Mouse (Mus musculus) forebrain, embryonic 13.5 days (tissue): Measurements from ENCODE around the gene Theg. TPM values are rescaled to one million over a fixed set of nuclear protein-coding genes. Genes with fewer than 3 reads are reported as not detected.

Experiments
- ATAC-seq: fragments of 200-750 bp; cut with Nextera tagmentation; 2 replicates; pipeline ENCODE4 v1.8.0; 2017
- H3K27ac ChIP-seq: fragments of 300-500 bp; sonication (generic); 2 replicates; pipeline ENCODE4 v1.5.1; 2015; ENCODE audit warnings: inconsistent platforms, mild to moderate bottlenecking, moderate library complexity
- H3K27me3 ChIP-seq: fragments of 300-500 bp; sonication (generic); 2 replicates; pipeline ENCODE4 v1.6.1; 2015; ENCODE audit warnings: mild to moderate bottlenecking, inconsistent platforms
- H3K36me3 ChIP-seq: fragments of 300-500 bp; sonication (generic); 2 replicates; pipeline ENCODE4 v1.6.1; 2015; ENCODE audit warnings: mild to moderate bottlenecking, inconsistent platforms; ENCODE audit not compliant: poor library complexity, severe bottlenecking
- H3K4me1 ChIP-seq: fragments of 300-500 bp; sonication (generic); 2 replicates; pipeline ENCODE4 v1.6.1; 2015; ENCODE audit warnings: inconsistent platforms
- H3K4me2 ChIP-seq: fragments of 300-500 bp; sonication (generic); 2 replicates; pipeline ENCODE4 v1.6.1; 2015; ENCODE audit warnings: inconsistent platforms, mild to moderate bottlenecking, moderate library complexity
- H3K4me3 ChIP-seq: fragments of 300-500 bp; sonication (generic); 2 replicates; pipeline ENCODE4 v1.5.1; 2015; ENCODE audit warnings: mild to moderate bottlenecking, inconsistent platforms
- H3K9ac ChIP-seq: fragments of 300-500 bp; sonication (generic); 2 replicates; pipeline ENCODE4 v1.6.1; 2015; ENCODE audit warnings: mild to moderate bottlenecking, inconsistent platforms
- H3K9me3 ChIP-seq: fragments of 300-500 bp; sonication (generic); replicated peaks from 2 replicates; pipeline ENCODE4 v1.6.1; 2016; ENCODE audit warnings: inconsistent platforms
- WGBS: fragments of 180-500 bp; shearing (Covaris S2); methylation state at CpG from one replicate; pipeline ENCODE4 v1.1.7; 2015; 5-methylcytosine and 5-hydroxymethylcytosine counted together
- polyA plus RNA-seq: library from polyadenylated mRNA; unstranded; fragments of >200 nt; fragmentation: Nextera tagmentation; extraction: Ambion mirVana; gene quantifications from 2 replicates; pipeline ENCODE4 v1.2.1, GENCODE M21; 2015

The Theg gene
- polyA plus RNA-seq, 1 experiment from 2014 or later: not detected

DNA sequence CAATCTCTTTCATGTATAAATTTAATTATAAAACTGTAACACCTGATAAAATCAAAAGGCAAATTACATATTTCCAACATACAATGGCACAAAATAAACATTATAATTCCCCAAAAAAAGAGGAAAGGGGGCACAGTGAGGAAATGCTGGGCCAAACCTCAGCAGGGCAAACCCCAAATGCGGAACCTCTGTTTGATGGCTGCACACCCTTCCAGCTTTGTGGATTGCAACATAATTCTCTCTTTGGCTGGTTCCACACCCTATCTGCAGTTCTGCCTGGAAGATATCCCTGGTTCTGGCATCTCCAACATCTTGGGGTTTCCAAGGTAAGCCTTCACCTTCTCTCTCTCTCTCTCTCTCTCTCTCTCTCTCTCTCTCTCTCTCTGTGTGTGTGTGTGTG, 3.6 kb upstream of the Theg start:
- Histone ChIP-seq H3K36me3 (no peaks in the 10 kb centered on the region), H3K4me1 (no peaks in the 10 kb centered on the region), H3K27me3 (peaks cover 13% of the 10 kb centered on the region), H3K27ac (no peak overlapping the region), H3K9me3 (no peaks in the 10 kb centered on the region), H3K9ac (no peak overlapping the region), H3K4me2 (no peak overlapping the region), H3K4me3 (no peak overlapping the region)
- 93% methylated on average over 1 of the region's 1 CpGs for WGBS
- no peak for ATAC-seq

- no peaks in the 10 kb centered on the region for H3K4me1 ChIP-seq
- no peak overlapping the region for H3K4me3 ChIP-seq
- H3K9me3 ChIP-seq: no peaks in the 10 kb centered on the region
- no peak overlapping the region for H3K27ac ChIP-seq
- no peak for ATAC-seq
- no peaks in the 10 kb centered on the region for H3K27me3 ChIP-seq
- no peaks in the 10 kb centered on the region for H3K36me3 ChIP-seq
- 72% methylated on average over 4 of the region's 4 CpGs for WGBS
- H3K9ac ChIP-seq: no peak overlapping the region
- H3K4me2 ChIP-seq: no peak overlapping the region
Observed at GRCm38 (mm10) chr10:79587752-79588126, 608 bp upstream of the Theg start.

DNA sequence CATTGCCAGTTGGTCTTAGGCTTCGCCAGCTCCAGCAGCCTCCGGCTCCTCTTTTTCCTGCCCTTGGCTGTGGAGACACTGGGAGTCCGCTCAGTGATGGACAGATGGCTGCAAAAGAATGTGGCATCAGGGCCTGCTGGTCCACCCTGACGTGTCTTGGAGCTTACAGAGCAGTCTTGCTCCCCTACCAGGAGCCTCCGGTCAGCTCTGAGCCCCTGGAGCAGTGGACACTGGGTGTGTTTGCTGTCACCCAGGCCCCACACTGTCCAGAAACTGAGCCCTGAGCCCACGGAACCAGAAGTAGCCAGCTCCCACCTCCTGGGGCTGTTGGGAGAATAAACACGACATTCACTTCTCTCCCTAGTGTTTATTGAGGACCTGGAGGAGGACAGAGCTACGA, 888 bp downstream of the Theg start:
- Histone ChIP-seq H3K9me3 (no peaks in the 10 kb centered on the region), H3K36me3 (no peaks in the 10 kb centered on the region), H3K27ac (no peak overlapping the region), H3K4me2 (no peak overlapping the region), H3K4me1 (no peaks in the 10 kb centered on the region), H3K4me3 (no peak overlapping the region), H3K9ac (no peak overlapping the region), H3K27me3 (no peaks in the 10 kb centered on the region)
- ATAC-seq: no peak
- 81% methylated on average over 8 of the region's 8 CpGs for WGBS

- no peaks in the 10 kb centered on the region for H3K27me3 ChIP-seq
- H3K4me1 ChIP-seq: no peaks in the 10 kb centered on the region
- H3K27ac ChIP-seq: no peak overlapping the region
- ATAC-seq: no peak
- H3K9ac ChIP-seq: no peak overlapping the region
- no peak overlapping the region for H3K4me2 ChIP-seq
- no peaks in the 10 kb centered on the region for H3K36me3 ChIP-seq
- H3K4me3 ChIP-seq: no peak overlapping the region
- H3K9me3 ChIP-seq: no peaks in the 10 kb centered on the region
- WGBS: 89% methylated on average over 5 of the region's 5 CpGs
Observed at GRCm38 (mm10) chr10:79585723-79586122, 1.4 kb downstream of the Theg start.

DNA sequence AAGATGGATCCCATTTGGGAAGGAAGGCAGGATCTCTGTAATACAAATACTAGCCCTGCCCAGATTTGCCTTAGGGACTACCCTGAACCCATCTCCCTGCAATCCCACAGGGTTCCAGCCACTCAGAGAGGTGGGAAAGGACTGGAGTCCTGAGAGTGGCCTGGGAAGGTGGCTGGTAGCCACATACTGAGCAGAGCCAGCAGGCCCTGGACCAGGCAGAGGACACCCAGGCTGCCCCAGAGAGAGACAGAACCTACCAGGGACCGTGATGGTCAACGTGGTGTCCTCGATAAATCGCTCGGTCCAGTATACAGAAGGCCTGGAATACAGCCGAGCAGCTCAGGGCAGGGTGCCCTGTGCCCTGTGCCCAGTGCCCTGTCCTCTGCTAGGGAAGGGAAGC, 2.0 kb downstream of the Theg start:
- H3K27ac ChIP-seq: no peak overlapping the region
- H3K4me2 ChIP-seq: no peak overlapping the region
- no peak overlapping the region for H3K9ac ChIP-seq
- H3K9me3 ChIP-seq: no peaks in the 10 kb centered on the region
- WGBS: 93% methylated on average over 6 of the region's 6 CpGs
- no peaks in the 10 kb centered on the region for H3K36me3 ChIP-seq
- no peak overlapping the region for H3K4me3 ChIP-seq
- no peaks in the 10 kb centered on the region for H3K27me3 ChIP-seq
- ATAC-seq: no peak
- H3K4me1 ChIP-seq: no peaks in the 10 kb centered on the region

DNA sequence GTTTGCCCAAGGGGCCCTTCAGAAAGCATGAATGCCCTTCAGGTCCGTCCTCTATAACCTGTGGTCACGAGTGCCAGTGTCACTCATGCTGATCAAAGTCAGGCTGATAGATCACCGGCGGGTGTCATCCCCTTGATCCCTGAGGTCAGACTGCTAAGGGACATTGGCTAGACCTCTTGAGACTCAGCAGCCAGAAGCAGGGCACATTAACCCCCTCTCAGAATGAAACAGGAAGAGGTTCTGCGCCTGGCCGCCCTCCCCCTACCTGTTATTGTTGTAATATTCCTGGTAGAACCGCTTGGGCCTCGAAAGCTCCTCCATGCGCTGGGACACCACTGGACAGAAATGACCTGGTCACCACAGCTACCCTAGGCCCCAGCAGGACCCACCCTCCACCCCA, 2.7 kb downstream of the Theg start:
- ATAC-seq: no peak
- Histone ChIP-seq H3K27me3 (0 out of 2 replicates have a peak, but pooled peaks cover 3% of the 10 kb centered on the region), H3K27ac (no peak overlapping the region), H3K9ac (no peak overlapping the region), H3K9me3 (no peaks in the 10 kb centered on the region), H3K4me2 (no peak overlapping the region), H3K4me3 (no peak overlapping the region), H3K36me3 (no peaks in the 10 kb centered on the region), H3K4me1 (no peaks in the 10 kb centered on the region)
- 85% methylated on average over 9 of the region's 9 CpGs for WGBS

DNA sequence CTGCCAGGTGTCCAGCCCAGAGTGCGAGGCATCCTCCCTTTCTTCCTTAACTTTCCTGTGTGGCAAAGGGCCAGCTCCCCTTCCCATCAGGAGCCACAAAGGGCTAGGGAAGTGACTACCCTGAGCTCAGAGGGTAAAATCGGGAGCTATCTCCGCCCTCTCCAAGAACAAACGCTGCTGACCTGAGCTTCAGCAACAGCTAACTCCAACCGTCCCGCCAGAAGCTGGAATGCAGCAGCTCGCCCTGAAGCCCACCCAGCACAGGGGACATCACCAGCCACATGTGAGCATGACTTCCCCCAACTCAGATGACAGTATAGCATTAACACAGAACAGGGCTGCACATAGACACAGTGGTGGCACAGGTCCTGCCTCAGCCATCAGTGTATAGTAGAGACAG, 3.1 kb downstream of the Theg start:
- H3K9me3 ChIP-seq: no peaks in the 10 kb centered on the region
- 73% methylated on average over 7 of the region's 7 CpGs for WGBS
- no peak overlapping the region for H3K27ac ChIP-seq
- H3K4me2 ChIP-seq: no peak overlapping the region
- no peaks in the 10 kb centered on the region for H3K4me1 ChIP-seq
- ATAC-seq: no peak
- H3K36me3 ChIP-seq: no peaks in the 10 kb centered on the region
- no peak overlapping the region for H3K9ac ChIP-seq
- H3K27me3 ChIP-seq: 0 out of 2 replicates have a peak, but pooled peaks cover 6% of the 10 kb centered on the region
- H3K4me3 ChIP-seq: no peak overlapping the region

GRCm38 (mm10) chr10:79581501-79581900, 5.6 kb downstream of the Theg start:
- H3K27ac ChIP-seq: no peak overlapping the region
- peaks cover 10% of the 10 kb centered on the region; the same call in 1 of the 2 replicates for H3K27me3 ChIP-seq
- H3K4me1 ChIP-seq: no peaks in the 10 kb centered on the region
- no peak for ATAC-seq
- WGBS: 91% methylated on average over 8 of the region's 8 CpGs
- H3K4me2 ChIP-seq: no peak overlapping the region
- 0 out of 2 replicates have a peak, but pooled peaks cover 4% of the 10 kb centered on the region for H3K9me3 ChIP-seq
- H3K36me3 ChIP-seq: no peaks in the 10 kb centered on the region
- no peak overlapping the region for H3K4me3 ChIP-seq
- no peak overlapping the region for H3K9ac ChIP-seq

- H3K4me3 ChIP-seq: no peak overlapping the region
- WGBS: 43% methylated on average over 6 of the region's 6 CpGs
- ATAC-seq: no peak
Observed at GRCm38 (mm10) chr10:79580811-79581210, 6.3 kb downstream of the Theg start.

DNA sequence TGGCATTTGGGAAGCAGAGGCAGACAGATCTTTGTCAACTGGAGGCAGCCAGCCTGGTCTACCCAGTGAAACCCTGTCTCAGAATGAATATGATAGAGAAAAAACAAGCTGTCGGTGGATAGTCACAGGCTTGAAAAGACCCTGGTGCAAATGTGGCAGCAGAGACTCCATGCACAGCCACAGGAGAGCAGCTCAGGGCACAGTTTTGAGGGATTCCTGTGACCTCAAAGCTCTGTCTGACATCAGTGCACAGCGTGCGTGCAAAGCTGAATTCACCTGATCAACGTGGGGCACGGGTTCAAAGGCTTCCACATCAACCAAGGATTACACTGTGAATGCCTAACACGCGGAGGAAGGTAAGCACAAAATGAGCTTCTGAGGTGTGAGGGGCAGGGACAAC, 6.8 kb downstream of the Theg start:
- no peaks in the 10 kb centered on the region for H3K36me3 ChIP-seq
- WGBS: 67% methylated on average over 7 of the region's 7 CpGs
- no peak overlapping the region for H3K27ac ChIP-seq
- no peak overlapping the region for H3K9ac ChIP-seq
- H3K9me3 ChIP-seq: 0 out of 2 replicates have a peak, but pooled peaks cover 4% of the 10 kb centered on the region
- H3K4me1 ChIP-seq: no peaks in the 10 kb centered on the region
- no peak overlapping the region for H3K4me2 ChIP-seq
- H3K27me3 ChIP-seq: peaks cover 10% of the 10 kb centered on the region; the same call in 1 of the 2 replicates
- ATAC-seq: no peak
- no peak overlapping the region for H3K4me3 ChIP-seq

More at GRCm38 (mm10) chr10:79580811-79581210, 6.3 kb downstream of the Theg start:
- no peak overlapping the region for H3K4me2 ChIP-seq
- H3K4me1 ChIP-seq: no peaks in the 10 kb centered on the region
- peaks cover 10% of the 10 kb centered on the region; the same call in 1 of the 2 replicates for H3K27me3 ChIP-seq
- H3K36me3 ChIP-seq: no peaks in the 10 kb centered on the region
- H3K27ac ChIP-seq: no peak overlapping the region
- H3K9me3 ChIP-seq: 0 out of 2 replicates have a peak, but pooled peaks cover 4% of the 10 kb centered on the region
- H3K9ac ChIP-seq: no peak overlapping the region

DNA sequence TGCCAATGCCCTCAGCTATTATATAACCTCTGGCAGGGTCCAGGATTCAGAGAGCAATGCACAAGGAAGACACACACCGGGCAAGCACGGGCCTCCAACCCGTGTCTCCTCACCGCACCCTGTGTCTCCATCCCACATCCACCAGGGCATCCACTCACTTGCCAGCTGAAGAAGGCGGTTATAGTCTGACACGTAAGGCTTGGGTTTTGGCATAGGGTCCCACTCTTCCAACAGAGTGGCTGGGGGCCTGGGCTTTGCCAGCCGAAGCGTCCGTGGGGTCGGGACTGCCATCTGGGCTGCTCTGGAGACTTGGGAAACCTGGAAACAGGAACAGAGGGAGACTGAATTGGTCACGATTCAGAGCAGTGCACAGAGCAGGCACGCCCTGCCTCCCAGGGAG, 7.3 kb downstream of the Theg start:
- no peak overlapping the region for H3K4me3 ChIP-seq
- 76% methylated on average over 12 of the region's 12 CpGs for WGBS
- H3K9ac ChIP-seq: no peak overlapping the region
- H3K4me1 ChIP-seq: no peaks in the 10 kb centered on the region
- 0 out of 2 replicates have a peak, but pooled peaks cover 4% of the 10 kb centered on the region for H3K9me3 ChIP-seq
- H3K36me3 ChIP-seq: no peaks in the 10 kb centered on the region
- no peak overlapping the region for H3K27ac ChIP-seq
- H3K27me3 ChIP-seq: peaks cover 10% of the 10 kb centered on the region; the same call in 1 of the 2 replicates
- ATAC-seq: no peak
- no peak overlapping the region for H3K4me2 ChIP-seq

- no peak for ATAC-seq
- H3K36me3 ChIP-seq: no peaks in the 10 kb centered on the region
- H3K4me2 ChIP-seq: no peak overlapping the region
- H3K4me3 ChIP-seq: no peak overlapping the region
- WGBS: 81% methylated on average over 7 of the region's 7 CpGs
- H3K4me1 ChIP-seq: no peaks in the 10 kb centered on the region
- no peak overlapping the region for H3K9ac ChIP-seq
- H3K27me3 ChIP-seq: peaks cover 10% of the 10 kb centered on the region; the same call in 1 of the 2 replicates
- 0 out of 2 replicates have a peak, but pooled peaks cover 4% of the 10 kb centered on the region for H3K9me3 ChIP-seq
- H3K27ac ChIP-seq: no peak overlapping the region
Observed at GRCm38 (mm10) chr10:79578891-79579290, 8.2 kb downstream of the Theg start.

GRCm38 (mm10) chr10:79578276-79578675, 8.9 kb downstream of the Theg start:
- Histone ChIP-seq H3K9ac (no peak overlapping the region), H3K4me3 (no peak overlapping the region), H3K4me1 (no peaks in the 10 kb centered on the region), H3K27me3 (peaks cover 10% of the 10 kb centered on the region; the same call in 1 of the 2 replicates), H3K36me3 (no peaks in the 10 kb centered on the region), H3K4me2 (no peak overlapping the region), H3K9me3 (0 out of 2 replicates have a peak, but pooled peaks cover 4% of the 10 kb centered on the region), H3K27ac (no peak overlapping the region)
- ATAC-seq: no peak
- WGBS: 31% methylated on average over 9 of the region's 9 CpGs
